Mouse (Mus musculus) megakaryocyte progenitor cell, adult 5-6 weeks (primary cell): ENCODE results near the gene Bcr. TPM values are rescaled to one million over a fixed set of nuclear protein-coding genes. Genes with fewer than 3 reads are reported as not detected.

Source experiments
- ATAC-seq: replicated peaks from 2 replicates; pipeline ENCODE4 v1.8.0; 2016; ENCODE audit warnings: mild to moderate bottlenecking, moderate TSS enrichment, inconsistent platforms; ENCODE audit not compliant: poor library complexity
- total RNA-seq, 2 experiments: library from RNA; stranded (forward) in 1 of 2; stranded (reverse) in 1 of 2; fragments of 157-497, 149-512 nt in 1 of 2; fragments of 200-1000 nt in 1 of 2; gene quantifications; 2 replicates each; pipeline versions ENCODE4 v1.2.3 to v1.2.4; 2015 to 2017

Bcr gene
- total RNA-seq, 2 experiments from 2014 or later = 18.6 to 28.2 TPM

DNA sequence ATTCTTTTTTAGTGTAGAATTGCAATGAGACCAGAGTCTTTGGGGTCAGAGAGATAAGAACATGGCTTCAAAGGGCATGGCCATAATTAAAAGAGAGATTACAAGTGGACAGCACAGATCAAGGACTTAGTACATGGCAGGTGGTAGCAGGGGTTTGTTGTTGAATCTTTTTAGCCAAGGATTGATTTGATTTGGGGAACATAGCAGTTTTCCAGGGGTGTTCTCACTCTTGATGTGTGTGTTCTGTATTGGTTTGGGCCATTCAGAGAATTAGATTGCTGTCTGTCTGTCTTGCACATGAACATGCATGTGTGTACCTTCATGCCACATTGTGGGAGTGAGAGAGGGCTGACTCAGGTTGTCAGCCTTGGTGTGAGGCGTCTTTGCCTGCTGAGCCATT lies 171.5 kb downstream of the Bcr start:
- ATAC-seq = no peak

DNA sequence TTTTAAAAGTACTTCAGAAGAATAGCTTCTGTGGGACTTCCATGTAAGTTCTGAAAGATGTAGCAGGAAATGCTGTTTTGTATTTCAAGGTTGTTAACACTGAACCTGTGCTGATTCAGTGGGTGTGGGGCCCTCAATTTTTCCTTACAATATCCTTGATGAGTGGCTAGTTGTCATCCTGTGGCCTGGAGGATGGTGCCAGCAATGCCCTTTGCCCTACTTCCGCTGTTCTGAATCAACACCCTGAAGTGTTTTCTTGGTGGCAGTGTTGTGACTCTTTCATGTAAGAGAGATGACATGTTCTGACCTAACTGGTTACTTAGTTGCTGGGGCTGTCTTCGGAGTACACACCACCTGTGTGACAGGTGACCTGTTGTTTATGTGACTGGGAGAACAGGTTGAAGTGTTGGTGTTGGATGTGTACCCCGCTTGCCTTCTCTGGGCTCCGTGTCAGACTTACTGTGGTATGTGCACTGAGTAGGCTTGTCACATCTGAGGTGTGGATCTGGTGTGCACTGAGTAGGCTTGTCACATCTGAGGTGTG lies 172.3 kb downstream of the Bcr start:
- no peak for ATAC-seq

DNA sequence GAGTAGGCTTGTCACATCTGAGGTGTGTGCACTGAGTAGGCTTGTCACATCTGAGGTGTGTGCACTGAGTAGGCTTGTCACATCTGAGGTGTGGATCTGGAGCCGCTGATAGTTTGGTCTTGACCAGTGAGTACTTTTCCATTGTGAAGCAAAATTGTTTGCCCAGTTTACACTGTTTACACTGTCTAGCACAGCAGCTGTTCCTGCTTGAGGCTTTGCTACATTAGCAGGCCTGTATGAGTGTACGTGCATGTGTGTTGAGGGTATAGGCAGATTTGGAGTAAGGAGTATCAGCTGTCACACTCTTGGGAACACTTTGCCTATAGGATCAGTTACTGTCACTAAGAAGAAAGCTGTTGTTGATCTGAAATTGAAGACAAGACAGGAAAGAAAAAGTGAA lies 173.1 kb downstream of the Bcr start:
- 0 out of 2 replicates have a peak, but pooled peaks have one; percentile 29 for ATAC-seq

Other genes with a start within 250 kb of the Bcr start
- gene Gnaz, start 93.4 kb upstream of the Bcr start, total RNA-seq (2015) = 0.17 TPM in 1 of 2 replicates, not detected in the other
- 0.12 and 0.27 TPM in 2 replicates for gene Gnaz, start 93.4 kb upstream of the Bcr start, total RNA-seq (2017)
- gene Rsph14, start 28.0 kb upstream of the Bcr start, total RNA-seq (2015) = not detected in 2 replicates
- gene Rsph14, start 28.0 kb upstream of the Bcr start, total RNA-seq (2017) = 0.96 TPM in 1 of 2 replicates, not detected in the other
- 0.61 and 0.84 TPM in 2 replicates for gene Rab36, start 23.5 kb upstream of the Bcr start, total RNA-seq (2015)
- gene Rab36, start 23.5 kb upstream of the Bcr start, total RNA-seq (2017) = 0.67 TPM in 1 of 2 replicates, not detected in the other
- 20.0 and 21.7 TPM in 2 replicates for gene Specc1l, start 151.5 kb downstream of the Bcr start, total RNA-seq (2015)
- gene Specc1l, start 151.5 kb downstream of the Bcr start, total RNA-seq (2017) = 30.2 and 32.8 TPM in 2 replicates